Mouse (Mus musculus) embryo, embryonic 11 days (tissue): ENCODE measurements around the gene Gm9958.

Source experiments
- DNase-seq: peaks from one replicate; pipeline ENCODE4 v3.0.0-alpha.2; 2015

Gene Gm9958

GRCm38 (mm10) chr5:90367067-90367303, at the start of gene Gm9958:
Gene Gm9958, plus strand, starts transcription at chr5:90367204.
- peak; percentile 19 for DNase-seq

GRCm38 (mm10) chr5:90331071-90331470, 35.9 kb upstream of the Gm9958 start:
- no peak for DNase-seq

GRCm38 (mm10) chr5:90332478-90332877, 34.5 kb upstream of the Gm9958 start:
- DNase-seq = no peak

GRCm38 (mm10) chr5:90338177-90339091, 28.6 kb upstream of the Gm9958 start:
- peak; percentile 37 for DNase-seq

GRCm38 (mm10) chr5:90339129-90339952, 27.7 kb upstream of the Gm9958 start:
- peak; percentile 74 for DNase-seq

DNA sequence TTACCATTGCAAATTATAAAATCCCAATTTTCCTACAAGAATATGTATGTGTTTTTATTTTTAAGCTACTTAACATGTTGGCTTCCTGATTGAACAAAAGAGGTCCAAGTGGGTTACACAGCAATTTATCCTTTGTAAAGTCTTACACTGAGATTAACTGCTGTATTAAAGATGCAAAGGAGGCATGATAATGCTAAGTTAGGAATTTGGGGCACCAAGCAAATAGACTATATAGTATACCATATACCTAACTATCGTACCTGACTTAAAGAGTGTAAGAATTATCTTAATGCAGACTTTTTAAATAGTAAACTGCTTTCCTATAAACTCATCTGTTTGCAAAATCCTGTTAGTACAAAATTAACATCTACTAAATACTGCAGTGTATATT, 27.1 kb upstream of the Gm9958 start:
- DNase-seq = no peak

DNA sequence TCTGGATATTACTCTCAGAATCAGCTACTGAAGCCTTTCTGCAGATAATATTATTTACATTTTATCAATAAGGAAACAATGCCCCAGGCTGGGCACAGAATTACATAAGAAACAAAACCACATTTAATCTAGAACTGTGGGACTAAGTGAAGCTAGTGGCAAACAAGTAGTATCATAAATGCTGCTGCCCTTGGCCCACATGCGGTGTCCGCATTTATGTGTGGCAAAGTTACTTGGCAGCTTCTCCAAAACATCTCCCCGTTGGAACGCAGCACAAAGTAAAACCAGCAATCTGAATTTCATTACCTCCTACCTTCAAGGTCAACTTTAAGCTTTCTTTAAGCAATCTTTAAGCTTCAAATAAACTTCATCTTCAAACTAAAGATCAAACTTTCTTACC, 26.2 kb upstream of the Gm9958 start:
- no peak for DNase-seq

- no peak for DNase-seq
Measured at GRCm38 (mm10) chr5:90346877-90347276, 20.1 kb upstream of the Gm9958 start.

GRCm38 (mm10) chr5:90353552-90354317, 13.3 kb upstream of the Gm9958 start:
- DNase-seq = no peak

DNA sequence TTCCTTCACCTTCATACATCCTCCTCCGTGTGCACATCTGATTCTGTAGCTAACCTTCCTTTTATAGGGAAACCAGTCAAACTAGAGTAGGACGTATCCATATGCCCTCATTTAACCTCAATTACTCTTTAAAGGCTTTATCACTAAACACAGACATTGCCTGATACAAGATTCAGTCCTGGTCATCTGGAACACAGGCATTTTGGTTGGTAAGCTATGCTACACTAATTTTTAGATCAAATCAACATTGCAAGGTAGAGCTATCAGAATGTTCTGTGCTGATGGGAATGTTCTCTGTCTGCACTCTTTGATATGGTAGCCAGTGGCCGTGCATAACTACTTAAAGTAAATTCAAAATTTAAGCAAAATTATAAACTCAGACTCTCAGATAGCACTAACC, 11.2 kb upstream of the Gm9958 start:
- no peak for DNase-seq

DNA sequence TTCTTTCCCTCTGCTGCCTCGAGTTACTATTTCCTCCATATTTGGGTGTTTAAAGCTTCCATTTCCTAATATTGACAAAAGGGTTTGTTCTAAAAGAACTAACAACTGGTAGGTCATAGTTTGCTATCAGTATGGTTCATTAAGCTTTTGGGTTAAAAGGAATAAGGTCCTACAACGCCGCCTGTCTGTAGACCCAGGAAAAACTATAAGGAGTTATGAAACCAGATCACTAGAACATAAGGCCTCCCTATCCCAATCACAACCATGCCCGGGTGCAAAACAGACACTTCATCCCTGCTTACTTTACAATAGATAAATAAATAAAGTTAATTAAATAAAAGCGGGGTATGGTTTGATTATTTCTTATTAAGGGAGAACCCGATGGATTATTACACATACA, 2.5 kb upstream of the Gm9958 start:
- peak; percentile 73 for DNase-seq

DNA sequence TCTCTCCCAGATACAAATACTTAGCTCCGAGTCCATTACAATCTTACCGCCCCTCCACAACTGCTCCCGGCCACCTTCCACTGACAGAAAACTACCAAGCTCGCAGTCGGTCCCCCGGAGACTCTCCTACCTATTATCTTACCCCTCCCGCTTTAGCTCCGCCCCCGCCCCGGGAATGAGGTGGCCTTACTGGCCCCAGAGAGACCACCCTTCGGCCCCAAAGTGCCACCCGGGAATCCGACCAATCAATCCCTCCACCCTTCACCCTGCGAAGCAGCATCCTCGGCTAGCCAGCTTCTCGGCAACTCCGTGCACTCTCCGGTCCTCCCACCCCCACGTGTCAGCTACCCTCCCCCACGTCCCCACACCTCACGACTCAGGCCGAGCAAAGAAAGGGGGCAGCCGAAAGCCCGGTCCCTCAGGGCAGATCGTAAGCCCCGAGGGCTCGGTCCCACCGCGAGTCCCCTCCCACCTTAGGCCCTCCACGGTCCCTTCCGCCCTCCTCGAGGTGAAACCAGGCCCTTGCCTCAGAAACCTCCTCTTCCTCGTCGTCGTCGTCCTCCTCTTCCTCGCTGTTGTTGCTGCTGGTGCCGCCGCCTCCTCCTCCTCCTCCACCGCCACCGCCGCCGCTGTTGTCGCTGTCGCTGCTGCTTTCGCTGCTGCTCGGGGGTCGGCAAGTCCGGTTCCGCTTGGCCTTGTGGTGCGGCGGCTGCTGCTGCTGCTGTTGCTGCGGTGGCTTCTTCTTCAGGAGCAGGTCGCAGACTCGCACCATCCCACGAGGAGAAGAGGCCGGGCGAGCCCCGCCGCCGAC, 1.7 kb upstream of the Gm9958 start:
- peak; percentile 59 for DNase-seq

DNA sequence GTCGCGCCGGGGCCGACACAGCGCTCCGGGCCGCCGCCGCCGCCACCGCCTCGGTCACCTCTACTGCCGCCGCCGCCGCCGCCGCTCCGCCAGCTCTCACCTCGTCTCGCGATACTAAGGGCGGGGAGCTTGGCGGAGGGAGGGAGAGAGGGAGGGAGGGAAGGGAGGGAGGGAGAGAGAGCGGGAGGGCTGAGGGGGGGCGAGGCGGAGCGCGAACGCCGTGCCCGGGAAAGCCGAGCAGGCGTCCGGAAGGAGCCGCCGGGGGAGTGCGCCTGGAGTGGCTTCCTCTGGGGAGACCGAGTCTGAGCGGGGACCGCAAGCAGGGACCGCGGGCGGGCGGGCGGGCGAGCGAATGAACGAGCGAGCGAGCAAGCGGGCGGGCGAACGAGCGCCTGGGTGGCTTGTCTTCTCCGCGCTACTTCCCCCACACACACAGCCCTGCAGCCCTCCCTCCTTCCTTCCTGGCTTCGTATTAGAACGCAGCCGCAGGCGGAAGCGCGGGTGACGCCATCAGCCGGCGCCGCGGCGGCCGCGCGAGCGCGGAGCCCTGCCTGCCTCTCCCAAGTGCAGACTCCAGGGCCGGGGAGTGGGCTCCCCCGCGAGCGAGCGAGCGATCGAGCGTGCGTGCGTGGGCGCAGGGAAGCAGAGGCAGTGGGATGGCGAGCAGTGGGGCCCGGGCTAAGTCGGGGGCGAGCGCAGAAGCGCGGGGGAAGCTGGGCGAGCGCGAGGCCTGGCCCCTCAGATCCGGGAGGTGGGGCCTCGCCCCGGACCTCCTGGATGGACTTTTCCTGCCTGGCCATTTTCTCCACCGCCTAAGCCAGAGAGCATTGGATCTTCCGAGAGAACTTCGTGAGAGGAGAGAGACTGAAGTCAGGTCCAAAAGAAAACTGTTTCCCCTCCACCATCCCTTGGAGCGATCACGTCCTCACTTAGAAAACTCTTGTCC, 610 bp upstream of the Gm9958 start, which contains the start of gene Ankrd17:
TSS of gene Ankrd17 (minus strand) at position 457 of the 946 bp plus-strand sequence.
- DNase-seq = peak; percentile 93

DNA sequence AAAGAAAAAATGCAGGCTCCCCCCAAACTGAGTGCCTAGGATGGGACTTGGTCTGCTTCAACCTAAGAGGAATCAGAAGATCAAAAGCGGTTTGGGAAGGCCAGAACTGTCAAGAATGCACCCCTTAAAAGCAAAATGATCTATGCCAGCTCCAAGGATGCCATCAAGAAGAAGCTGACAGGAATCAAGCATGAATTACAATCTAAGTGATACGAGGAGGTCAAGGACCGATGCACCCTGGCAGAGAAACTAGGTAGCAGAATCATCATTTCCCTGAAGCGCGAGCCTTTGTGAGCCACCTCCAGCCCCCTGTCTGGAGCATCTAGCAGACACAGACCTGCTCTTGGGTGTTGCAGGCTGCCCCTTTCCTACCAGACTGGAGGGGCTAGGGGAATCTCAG, 3.4 kb downstream of the Gm9958 start:
- DNase-seq = no peak

DNA sequence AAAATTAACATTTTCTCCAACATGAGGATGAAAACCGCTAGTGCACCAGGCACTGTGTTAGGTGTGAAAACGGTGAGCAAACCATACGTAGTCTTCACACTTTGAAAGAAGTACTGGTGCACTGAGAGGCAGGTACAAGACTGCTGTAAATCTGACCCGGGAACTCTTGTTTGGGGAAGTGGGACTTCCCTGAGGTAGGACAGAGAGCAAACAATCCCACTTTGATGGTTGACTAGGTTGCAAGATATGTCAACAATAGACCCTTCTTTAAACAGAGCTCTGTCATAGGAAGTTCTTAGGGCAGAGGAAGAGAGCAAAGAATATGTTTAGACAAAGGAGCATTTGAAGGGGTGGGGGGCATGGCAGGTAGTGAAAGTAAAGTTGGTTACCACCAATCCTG, 6.7 kb downstream of the Gm9958 start:
- no peak for DNase-seq

GRCm38 (mm10) chr5:90381458-90381857, 14.5 kb downstream of the Gm9958 start:
- no peak for DNase-seq

DNA sequence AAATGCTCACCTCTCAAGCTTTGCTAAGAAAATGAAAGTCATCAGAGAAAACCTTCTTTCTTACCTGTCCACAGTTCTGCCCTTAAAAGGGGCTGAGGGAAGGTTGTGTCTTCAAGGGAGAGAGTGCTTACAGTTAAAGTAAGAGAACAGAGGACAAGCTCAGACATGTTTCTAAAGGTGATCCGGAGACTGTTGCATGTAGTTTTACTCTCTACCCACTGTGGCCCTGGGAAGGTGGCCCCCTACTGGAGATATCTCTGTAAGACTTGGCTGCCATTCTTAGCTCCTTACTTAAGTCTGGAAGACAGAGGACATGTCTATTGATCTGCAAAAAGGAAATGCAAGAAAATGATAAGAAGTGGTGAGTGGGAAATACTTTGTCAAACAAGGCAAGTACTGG, 16.1 kb downstream of the Gm9958 start:
- no peak for DNase-seq

DNA sequence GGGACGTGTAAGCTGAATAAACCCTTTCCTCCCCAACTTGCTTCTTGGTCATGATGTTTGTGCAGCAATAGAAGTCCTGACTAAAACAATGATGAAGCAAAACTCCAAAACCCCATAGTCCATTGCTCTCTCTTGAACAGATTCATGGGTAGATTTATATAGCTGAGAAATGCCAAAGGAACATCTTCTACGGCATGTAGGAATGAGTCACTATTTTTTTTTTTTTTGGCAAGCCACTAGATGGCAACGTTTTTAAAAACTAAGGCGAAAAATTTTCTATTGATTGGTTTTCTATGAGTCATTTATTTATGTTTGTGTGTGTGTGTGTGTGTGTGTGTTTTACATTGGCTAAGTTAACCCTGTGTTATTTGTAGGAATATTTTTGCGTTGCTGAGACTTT, 26.8 kb downstream of the Gm9958 start:
- no peak for DNase-seq

GRCm38 (mm10) chr5:90394322-90394721, 27.3 kb downstream of the Gm9958 start:
- DNase-seq = no peak

DNA sequence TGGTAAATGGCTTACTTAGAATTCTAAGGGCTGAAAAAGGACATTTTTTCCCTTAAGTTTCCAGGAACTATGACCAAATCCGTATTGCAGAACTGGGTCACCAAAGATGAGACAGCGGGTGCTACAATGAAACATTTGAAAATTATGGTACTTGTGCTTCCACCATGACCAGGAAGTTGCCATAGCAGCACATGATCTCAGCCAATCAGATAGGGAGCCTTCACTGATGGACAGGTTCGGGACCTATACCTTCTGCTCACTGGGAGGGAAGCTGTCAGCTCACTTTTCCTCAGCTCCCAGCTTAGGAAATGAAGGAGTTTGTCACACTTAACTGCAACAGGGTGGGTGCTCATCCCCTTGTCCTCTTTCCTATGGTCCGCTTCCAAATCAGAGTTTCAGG, 29.8 kb downstream of the Gm9958 start:
- no peak for DNase-seq

- no peak for DNase-seq
Measured at GRCm38 (mm10) chr5:90405210-90405609, 38.2 kb downstream of the Gm9958 start.
